Mouse (Mus musculus): ENCODE results near the gene Agrp.

GRCm38 (mm10) chr8:105661167-105661566, 24.0 kb upstream of the Agrp start:
- TF ChIP-seq CTCF (conservative IDR thresholded peaks at IDR 0.05; ENCODE audit: low read length) = peak; percentile 72
- TF ChIP-seq NANOG (IDR thresholded peaks at IDR 0.05; ENCODE audit: borderline replicate concordance, low read length) = no peak
- TF ChIP-seq POU5F1 (IDR thresholded peaks at IDR 0.05; ENCODE audit: borderline replicate concordance, low read length) = no peak

All from E14TG2a.4 (cell line).